Comparison of ENCODE assay signal across 20 mouse cellular contexts in the genomic region with DNA sequence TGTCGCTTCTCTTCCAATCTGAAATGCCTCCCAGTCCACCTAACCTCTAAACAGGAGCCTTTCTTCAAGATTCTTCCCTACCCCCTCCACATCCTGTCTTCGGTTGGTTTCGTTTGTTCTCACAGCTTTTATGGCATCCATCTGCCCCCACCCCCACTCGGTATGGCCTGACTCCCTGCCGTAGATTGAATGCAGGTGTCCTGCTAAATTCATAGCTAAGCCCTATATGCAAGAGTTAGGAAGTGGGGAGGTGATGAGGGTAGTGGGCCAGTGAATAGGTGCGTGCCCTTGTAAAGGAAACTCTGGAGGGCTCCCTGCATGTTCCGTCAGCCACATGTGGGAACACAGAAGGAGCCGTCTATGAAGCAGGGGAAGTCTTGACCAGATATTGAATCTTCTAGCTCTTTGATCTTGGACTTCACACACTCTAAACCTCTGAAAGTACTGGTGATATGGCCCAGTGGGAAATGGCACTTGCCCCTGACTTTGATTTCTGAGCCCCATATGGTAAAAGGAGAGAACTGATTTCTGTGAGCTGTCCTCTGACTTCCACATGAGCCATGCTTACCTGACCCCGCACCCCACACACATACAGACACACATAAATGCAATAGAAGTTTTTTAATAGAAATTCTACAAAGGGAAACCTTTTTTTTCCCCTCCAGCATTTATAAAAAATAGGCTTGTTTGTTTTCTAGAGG.
A peak's percentile ranks its signal among the peaks of the same experiment; 100 is the strongest.
DNase-seq lines count a peak whose midpoint lies in the region; ATAC-seq lines count a peak whose summit lies in the region.
"Had no signal": no experiment of that assay in that cellular context is flagged by ENCODE, and none has a peak within 500 bp of the region (broad histone marks: within the 10 kb centered on the region; RNA-seq: fewer than 3 reads in every experiment).

No protein-coding gene starts in this region.

- WGBS in forebrain, embryonic 10.5 days, result 70% methylated on average over 9 of the region's 9 CpGs
- 81% methylated on average over 9 of the region's 9 CpGs for WGBS in forebrain, embryonic 12.5 days
- WGBS in lung, embryonic 15.5 days, result 52% methylated on average over 9 of the region's 9 CpGs

- no peak for DNase-seq in forebrain, embryonic 10.5 days (ENCODE audit: extremely low spot score, low spot score)
- no peak for DNase-seq in lung, postnatal 14 days
- DNase-seq in hindlimb bud, embryonic 11.5 days (ENCODE audit: extremely low spot score, low read depth, low spot score), result peak; percentile 79
- DNase-seq in mesoderm, embryonic 11.5 days (ENCODE audit: low read depth, low spot score), result peak; percentile 77
- DNase-seq in urinary bladder, postnatal 25 days (ENCODE audit: low spot score), result no peak
- no peak for DNase-seq in right cerebral cortex, postnatal 4 days
- DNase-seq: adrenal gland, adult 8-10 months; cerebellum, adult 8-10 months; heart, adult 11 months; lung, adult 2 months; lung, postnatal 4 days; thymus, postnatal 25 days had no signal

- H3K4me2 ChIP-seq in forebrain, embryonic 12.5 days, result no peak overlapping the region
- H3K4me2 ChIP-seq in lung, embryonic 15.5 days, result no peak overlapping the region
- H3K4me2 ChIP-seq: hindbrain, embryonic 14.5 days; liver, embryonic 12.5 days; midbrain, embryonic 13.5 days had no signal

- no peaks in the 10 kb centered on the region for H3K27me3 ChIP-seq in forebrain, embryonic 10.5 days (ENCODE audit: poor library complexity, severe bottlenecking)
- H3K27me3 ChIP-seq in forebrain, embryonic 12.5 days, result no peaks in the 10 kb centered on the region
- H3K27me3 ChIP-seq in lung, embryonic 15.5 days, result no peaks in the 10 kb centered on the region
- H3K27me3 ChIP-seq: liver, embryonic 12.5 days; midbrain, embryonic 13.5 days had no signal

- H3K4me1 ChIP-seq in forebrain, embryonic 10.5 days, result peaks cover 10% of the 10 kb centered on the region; the same call in 1 of the 2 replicates
- H3K4me1 ChIP-seq in forebrain, embryonic 12.5 days, result no peaks in the 10 kb centered on the region; the same call in 1 of the 2 replicates
- H3K4me1 ChIP-seq in lung, embryonic 15.5 days, result peaks cover 29% of the 10 kb centered on the region
- H3K4me1 ChIP-seq: liver, embryonic 12.5 days; midbrain, embryonic 13.5 days had no signal

- H3K9me3 ChIP-seq in forebrain, embryonic 10.5 days, result no peaks in the 10 kb centered on the region
- H3K9me3 ChIP-seq in forebrain, embryonic 12.5 days, result no peaks in the 10 kb centered on the region
- H3K9me3 ChIP-seq in lung, embryonic 15.5 days, result no peaks in the 10 kb centered on the region
- H3K9me3 ChIP-seq: liver, embryonic 12.5 days; midbrain, embryonic 13.5 days had no signal

- no peaks in the 10 kb centered on the region for H3K36me3 ChIP-seq in forebrain, embryonic 10.5 days (replicated peaks)
- no peaks in the 10 kb centered on the region for H3K36me3 ChIP-seq in forebrain, embryonic 12.5 days (replicated peaks)
- H3K36me3 ChIP-seq in lung, embryonic 15.5 days, result no peaks in the 10 kb centered on the region
- H3K36me3 ChIP-seq: liver, embryonic 12.5 days; midbrain, embryonic 13.5 days had no signal

- H3K4me3 ChIP-seq in forebrain, embryonic 10.5 days, result no peak overlapping the region
- no peak overlapping the region for H3K4me3 ChIP-seq in forebrain, embryonic 12.5 days (replicated peaks)
- no peak overlapping the region for H3K4me3 ChIP-seq in lung, embryonic 15.5 days
- H3K4me3 ChIP-seq: liver, embryonic 12.5 days; midbrain, embryonic 13.5 days; myocyte had no signal

- ATAC-seq in forebrain, embryonic 12.5 days (ENCODE audit: low FRiP score), result no peak
- no peak for ATAC-seq in lung, embryonic 15.5 days (ENCODE audit: borderline replicate concordance, extremely low read depth, low FRiP score, low TSS enrichment)
- ATAC-seq: intestine, embryonic 16.5 days; liver, embryonic 12.5 days; midbrain, embryonic 13.5 days had no signal

- H3K27ac ChIP-seq in forebrain, embryonic 10.5 days, result 0 out of 2 replicates have a peak overlapping the region, but pooled peaks have one; percentile 4
- H3K27ac ChIP-seq in forebrain, embryonic 12.5 days, result no peak overlapping the region
- H3K27ac ChIP-seq in lung, embryonic 15.5 days, result 0 out of 2 replicates have a peak overlapping the region, but pooled peaks have one; percentile 53
- H3K27ac ChIP-seq: hindbrain, embryonic 14.5 days; kidney, postnatal 0 days; liver, embryonic 12.5 days; midbrain, embryonic 13.5 days had no signal

- H3K9ac ChIP-seq in forebrain, embryonic 12.5 days, result no peak overlapping the region
- H3K9ac ChIP-seq in lung, embryonic 15.5 days, result no peak overlapping the region
- H3K9ac ChIP-seq: hindbrain, embryonic 14.5 days; liver, embryonic 12.5 days; midbrain, embryonic 13.5 days had no signal

Comparison
In these comparisons a context has a peak if more than half of its experiments do, and no peak if none do; other contexts are left out.
1. DNase-seq: peak in hindlimb bud, embryonic 11.5 days (single experiment) and mesoderm, embryonic 11.5 days (single experiment); none in forebrain, embryonic 10.5 days (single experiment), lung, postnatal 14 days (single experiment), urinary bladder, postnatal 25 days (single experiment) and right cerebral cortex, postnatal 4 days (single experiment).